Mouse (Mus musculus): ENCODE data around the gene Eif3i.
"Not testable (repeated sequence)": the region's sequence is repeated elsewhere in the genome, so short reads cannot be mapped to it uniquely, and the experiment has no call there.

Gene Eif3i

DNA sequence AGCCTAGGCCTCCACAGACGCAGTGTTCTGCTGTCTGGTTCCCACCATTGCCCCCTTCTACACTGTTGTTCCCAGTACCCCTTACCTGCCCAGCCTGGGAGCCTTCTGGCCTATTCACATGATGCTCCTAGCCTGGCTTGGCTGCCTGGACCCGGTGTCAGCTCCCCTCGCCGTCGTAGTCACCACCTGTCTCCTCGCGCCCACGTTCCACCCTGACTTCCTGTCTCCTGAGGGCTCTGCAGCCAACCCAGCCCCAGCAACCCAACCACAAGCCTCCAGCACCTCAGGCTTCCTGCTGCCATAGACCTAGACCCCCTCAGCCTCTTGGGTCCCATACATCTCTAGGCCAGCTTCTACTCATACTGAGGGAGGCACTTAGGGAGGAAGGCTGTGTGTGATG, 27.0 kb downstream of the Eif3i start, which contains the start of gene Lck:
TSS of gene Lck (minus strand) at position 212 of the 400 bp plus-strand sequence.
- no peak for DNase-seq (ENCODE audit: low spot score)

DNA sequence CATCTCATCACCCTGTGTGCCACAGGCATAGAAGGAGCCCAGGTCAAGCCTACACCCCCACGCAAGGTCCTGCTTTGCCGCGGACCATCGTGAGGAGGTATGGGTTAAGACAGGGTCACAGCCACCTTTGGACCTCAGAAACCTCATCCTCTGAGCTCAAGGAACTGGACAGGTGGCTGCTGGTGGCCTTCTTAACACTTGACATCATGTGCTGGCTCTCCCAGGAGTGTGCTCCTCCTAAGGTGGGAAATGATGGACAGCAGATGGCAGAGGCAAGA, 27.4 kb downstream of the Eif3i start:
- DNase-seq (ENCODE audit: low spot score): no peak

DNA sequence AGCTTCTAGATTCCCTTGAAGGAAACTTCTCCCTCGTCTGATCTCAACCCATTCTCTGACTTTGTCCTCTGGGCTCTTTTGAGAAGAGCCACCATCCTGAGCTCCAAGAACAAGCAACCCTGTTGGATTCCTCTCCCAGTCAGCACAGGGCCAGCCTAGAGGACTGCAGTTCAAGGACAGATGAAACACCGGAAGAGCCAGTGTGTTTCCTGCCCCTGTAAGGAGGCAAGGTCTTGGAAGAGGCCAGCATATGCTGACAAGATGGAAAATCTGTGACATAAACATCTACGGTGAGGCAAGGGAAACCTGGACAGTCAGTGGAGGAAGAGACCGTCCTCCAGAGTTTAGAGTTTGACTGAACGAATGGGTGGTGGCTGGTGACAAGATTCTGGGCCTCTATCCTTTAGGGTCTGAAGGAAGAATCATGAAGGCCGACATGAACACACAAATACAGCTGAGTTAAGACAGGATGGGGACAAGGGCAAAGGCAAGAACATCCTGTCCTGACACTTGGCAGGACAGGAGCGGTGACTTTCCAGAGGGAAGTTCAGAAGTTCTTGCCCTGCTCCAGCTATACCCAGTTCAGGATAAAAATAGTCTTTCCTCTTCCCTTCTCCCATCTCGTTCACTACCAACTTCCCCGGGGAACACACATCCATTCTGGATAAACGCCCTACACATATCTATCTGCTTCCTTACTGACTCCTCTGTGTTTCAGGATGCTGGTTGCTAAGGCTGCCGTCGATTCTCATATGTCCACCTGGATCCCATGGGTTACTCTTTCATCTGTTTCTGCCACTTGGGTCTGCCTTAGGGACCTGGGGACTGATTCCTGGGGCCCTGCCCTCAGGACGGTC, 28.0 kb downstream of the Eif3i start:
- DNase-seq (ENCODE audit: low spot score): no peak

DNA sequence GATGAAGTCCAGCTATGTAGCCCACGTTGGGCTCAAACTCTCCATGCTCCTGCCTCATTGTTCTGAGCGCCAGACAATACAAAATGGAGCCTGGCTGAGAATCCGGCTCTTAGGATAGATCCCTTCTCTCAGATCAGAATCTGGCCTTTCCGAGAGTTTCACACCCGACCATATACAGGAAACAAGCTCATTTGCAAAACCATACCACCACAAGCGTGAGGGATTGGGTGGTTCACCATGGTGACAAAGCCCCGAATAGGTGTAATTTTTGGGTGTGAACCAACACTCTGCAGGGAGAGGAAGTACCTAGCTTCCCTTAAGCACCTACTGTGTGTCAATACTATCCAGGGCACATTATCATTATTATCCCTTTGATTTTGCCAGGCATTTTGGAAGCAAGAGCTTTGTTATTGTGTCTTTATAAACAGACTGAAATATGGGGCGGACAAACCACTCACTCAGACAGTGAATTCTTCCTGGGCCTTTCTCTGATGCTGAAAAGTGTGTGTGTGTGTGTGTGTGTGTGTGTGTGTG, 28.8 kb downstream of the Eif3i start:
- DNase-seq (ENCODE audit: low spot score): no peak

DNA sequence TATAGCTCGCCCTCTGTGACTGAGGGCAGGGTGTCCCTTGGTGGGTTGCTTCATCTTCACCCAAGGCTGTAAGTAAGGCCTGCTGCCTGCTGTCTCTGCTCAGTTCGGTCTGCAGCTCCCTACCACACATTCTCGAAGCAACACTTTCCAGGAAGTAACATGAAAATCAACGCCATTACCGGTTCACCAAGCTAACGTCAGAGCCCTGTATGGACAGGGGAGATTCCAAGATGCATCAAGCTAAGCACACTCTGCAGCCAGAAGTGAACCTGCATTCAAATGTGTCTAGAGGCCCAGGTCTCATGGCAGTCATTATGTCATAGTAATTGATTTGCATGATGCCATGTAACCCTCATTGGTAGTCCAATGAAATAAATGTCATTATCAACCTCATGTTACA, 30.4 kb downstream of the Eif3i start:
- no peak for DNase-seq (ENCODE audit: low spot score)

DNA sequence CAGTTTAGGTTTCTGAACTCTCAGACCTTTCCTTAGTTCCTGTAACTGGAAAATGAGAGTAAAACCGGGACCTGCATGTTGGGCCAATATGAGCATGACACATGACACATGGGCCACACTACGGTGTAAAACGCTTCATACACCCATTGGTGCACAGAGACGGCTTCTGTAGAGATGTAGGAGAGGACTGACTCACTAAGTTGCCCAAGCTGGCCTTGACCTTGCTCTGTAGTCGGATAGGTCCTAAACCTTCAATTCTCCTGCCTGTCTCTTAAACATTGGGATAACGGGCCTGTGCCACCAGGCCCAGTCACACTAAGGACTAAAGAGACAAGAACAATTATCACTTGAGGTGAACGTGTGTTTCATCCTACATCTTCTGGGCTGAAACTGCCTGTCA, 32.1 kb downstream of the Eif3i start:
- DNase-seq (ENCODE audit: low spot score): no peak

DNA sequence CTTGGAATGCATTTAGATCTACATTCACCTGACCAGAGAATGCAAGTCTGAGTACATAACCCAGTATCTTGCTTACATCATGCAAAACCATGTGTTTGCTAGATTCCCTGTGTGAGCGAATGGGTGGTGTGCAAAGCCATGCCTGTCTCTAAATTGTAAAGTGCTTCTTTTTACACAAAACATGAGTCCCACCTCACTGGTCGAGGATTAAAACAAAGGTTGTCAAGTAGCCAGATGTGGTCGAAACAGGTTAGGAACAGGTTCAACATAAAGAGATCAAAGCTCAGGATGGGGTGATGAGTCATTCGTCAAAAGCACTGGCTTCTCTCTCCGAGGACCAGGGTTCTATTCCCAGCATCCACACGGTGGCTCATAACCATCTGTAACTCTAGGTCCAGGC, 35.3 kb downstream of the Eif3i start:
- DNase-seq (ENCODE audit: low spot score): no peak

DNA sequence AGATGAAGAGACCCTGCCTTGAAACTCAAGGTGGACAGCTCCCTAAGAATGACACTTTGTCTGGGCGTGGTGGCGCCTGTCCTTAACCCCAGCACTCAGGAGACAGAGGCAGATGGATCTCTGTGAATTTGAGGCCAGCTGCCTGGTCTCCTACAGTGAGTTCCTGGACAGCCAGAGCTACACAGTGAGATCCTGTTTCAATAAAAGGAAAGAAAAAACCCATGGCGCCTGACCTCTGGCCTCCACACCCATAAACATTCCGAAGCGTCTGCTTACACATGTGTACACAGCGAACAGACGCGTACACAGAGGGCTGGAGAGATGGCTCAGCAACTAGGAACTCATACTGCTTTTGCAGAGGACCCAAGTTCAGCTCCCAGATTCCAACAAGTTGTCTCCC, 36.7 kb downstream of the Eif3i start:
- no peak for DNase-seq (ENCODE audit: low spot score)

DNA sequence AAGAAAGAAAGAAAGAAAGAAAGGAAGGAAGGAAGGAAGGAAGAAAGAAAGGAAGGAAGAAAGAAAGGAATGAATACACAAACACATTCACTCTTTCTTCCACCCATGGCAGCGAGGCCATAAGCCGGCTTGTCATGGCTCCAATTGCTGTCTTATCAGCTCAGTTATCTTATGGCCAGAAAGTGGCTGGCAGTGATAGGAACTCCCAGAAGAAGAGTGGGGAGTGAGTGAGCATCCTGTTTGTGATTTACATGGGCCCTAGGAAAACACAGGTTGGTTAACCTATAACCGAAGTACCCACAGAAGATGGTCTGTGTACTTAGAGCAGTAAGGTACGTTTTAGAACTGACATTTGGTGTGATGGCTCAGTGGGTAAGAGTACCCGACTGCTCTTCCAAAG, 39.3 kb downstream of the Eif3i start:
- DNase-seq (ENCODE audit: low spot score): no peak

DNA sequence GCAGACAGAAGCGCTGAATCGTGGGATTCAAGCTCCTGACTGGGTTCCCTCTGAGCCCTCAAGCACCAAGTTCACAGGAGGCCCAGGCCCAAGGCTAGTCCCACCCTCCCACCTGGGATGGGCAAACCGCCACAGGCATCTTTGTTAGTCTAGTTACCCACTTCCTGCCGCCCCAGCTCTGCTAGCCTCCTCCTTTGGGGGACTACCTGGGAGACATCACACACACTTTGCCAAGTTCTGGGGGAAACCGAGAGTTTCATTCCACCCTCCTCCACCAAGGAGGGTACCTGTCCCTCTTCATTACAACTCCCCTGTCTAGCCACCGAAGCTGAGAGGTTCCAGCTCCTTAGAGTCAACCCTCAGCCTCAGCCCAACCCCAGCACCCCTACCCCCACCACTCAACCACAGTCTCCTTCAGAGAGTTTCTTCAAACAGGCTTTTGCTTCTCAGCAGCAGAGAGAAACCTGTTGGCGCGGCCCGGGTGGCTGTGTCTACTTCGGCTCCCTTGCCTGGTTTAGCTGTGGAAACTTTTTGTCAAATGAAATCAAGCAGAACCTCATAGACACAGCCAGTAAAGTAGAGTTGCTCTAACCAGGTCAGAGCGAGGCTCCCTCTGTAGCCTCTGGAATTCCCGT, 42.0 kb downstream of the Eif3i start:
- DNase-seq (ENCODE audit: low spot score): no peak

DNA sequence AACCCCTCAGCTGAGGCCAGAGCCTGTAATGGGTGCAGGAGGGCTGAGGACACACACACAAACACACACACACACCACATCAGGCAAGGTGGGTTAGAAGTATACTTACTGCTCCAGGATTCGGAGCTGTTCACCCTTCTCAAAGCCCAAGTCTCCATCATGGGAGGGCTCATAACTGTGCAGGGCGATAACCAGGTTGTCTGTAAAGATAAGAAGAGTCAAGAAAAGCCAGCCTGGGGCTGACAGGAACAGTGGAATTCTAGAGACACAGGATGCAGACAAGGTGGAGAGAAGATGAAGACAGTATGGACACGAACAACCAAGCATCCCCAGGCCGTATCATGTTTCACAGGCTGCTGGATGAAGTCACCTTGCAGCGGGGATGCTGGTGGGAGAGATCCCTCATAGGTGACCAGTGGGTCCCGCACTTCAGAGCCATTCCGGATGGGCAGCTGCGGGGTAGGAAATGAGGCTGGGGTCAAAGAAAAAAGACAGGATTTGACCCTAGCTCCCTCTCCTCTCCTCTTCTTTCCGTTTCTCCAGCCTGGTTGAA, 43.1 kb downstream of the Eif3i start:
- no peak for DNase-seq (ENCODE audit: low spot score)

DNA sequence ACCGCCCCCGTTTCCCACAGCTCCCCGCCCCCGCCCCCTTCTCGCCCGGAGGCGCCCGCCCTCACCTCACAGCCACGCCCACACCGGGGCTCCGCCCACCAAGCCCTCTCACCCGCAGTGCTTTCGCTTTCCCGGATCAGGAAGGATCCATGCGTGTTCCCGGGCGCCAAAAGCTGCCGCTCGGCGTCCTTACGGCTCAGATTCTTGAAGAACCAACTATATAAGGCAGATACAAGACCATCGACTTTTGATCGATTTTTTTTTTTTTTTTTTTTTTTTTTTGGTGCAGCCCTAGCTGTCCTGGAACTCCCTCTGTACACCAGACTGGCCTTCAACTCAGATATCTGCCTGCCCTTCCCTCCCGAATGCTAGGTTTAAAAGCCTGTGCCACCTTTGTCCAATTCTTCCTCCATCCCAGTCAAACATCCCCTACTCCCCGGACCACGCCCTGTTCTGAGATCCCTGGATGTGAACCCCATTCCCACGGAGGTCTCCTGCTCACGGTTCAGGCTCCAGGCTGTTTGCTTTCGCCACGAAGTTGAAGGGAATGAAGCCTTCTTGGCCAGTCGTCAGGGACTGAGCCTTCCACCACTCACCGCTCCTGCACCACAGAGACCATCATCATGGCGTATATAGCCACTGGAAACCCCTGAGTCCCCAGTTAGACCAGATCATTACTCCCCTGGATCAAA, 43.8 kb downstream of the Eif3i start:
- DNase-seq (ENCODE audit: low spot score): peak; percentile 84

DNA sequence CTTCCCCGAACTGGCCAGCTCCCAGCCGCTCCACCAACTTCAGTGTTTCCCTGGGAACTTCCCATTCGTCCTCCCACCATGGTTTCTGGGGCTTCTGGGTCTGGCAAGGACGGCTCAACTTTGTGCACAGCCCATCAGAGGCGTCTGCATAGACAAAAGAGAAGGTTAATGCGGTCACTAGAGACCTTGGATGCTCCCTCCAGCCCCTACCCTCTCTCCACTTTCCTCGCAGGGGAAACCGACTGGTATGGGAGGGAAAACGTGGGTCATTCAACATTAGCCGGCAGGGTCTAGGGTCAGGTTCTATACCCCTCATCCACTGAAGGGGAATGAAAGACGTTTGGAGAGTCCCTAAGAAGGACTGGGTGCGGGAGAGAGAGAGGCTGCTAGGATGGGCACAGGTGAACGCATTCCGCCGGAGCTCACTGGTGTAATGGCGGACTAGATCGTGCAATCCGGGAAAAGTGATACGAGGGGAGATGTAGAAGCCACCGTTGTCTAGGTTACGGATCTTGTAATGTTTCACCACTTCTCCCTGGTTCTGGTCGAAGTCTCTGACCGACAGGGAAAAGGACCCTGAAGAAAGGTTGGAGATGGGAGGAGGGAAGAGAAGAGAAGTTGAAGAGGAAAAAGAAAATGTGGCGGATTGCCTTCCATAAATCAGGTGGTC, 44.5 kb downstream of the Eif3i start:
- DNase-seq (ENCODE audit: low spot score): peak; percentile 33

DNA sequence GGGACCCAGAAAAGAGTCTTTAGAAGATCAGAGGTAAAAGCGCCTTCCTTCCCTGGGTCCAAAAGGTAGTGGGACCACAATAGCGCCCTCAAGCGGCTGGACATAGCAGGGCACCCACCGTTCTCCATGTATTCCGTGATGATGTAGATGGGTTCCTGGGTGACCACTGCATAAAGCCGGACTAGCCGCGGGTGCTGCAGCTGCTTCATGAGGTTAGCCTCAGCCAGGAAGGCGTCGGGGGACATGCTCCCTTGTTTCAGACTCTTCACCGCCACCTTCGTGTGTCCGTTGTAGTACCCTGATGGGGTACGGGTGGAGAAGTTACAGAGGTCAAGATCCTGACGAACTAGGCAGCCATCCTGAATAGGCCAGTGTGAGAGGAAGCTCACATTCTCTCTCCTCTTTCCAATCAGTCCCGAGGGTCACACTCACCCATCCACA, 45.0 kb downstream of the Eif3i start:
- peak; percentile 70 for DNase-seq (ENCODE audit: low spot score)

DNA sequence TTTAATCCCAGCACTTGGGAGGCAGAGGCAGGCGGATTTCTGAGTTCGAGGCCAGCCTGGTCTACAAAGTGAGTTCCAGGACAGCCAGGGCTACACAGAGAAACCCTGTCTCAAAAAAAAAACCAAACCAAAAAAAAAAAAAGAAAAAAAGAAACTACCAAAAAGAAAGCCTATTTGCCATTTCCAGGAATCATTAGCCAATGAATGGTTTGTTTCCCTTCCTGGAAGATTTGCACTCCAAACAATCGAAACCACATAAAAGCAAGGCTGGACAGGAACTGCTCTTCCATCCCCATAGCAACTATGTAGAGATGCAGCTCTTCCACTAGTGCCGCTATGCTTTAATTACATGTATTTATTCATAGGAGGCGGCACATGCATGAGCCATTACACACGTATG, 45.9 kb downstream of the Eif3i start:
- not testable (repeated sequence) for DNase-seq (ENCODE audit: low spot score)

DNA sequence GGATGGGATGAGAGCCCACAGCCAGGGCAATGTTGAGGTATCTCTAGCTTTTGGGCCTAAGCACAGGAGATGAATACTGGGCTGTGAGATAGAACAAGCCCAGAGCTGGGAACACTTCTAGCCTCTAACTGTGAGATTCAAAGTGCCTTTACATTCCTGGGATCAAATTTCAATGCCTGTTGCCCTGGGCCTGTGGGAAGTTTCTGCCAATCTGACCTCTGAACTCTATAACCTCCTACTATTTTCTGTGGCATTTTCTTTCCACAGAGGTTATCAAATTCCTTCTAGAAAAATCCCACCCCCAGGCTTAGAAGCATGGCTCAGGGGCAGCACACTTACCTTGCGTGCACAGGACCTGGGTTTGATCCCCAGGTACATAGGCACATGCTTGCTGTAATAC, 50.2 kb downstream of the Eif3i start:
- DNase-seq (ENCODE audit: low spot score): no peak

DNA sequence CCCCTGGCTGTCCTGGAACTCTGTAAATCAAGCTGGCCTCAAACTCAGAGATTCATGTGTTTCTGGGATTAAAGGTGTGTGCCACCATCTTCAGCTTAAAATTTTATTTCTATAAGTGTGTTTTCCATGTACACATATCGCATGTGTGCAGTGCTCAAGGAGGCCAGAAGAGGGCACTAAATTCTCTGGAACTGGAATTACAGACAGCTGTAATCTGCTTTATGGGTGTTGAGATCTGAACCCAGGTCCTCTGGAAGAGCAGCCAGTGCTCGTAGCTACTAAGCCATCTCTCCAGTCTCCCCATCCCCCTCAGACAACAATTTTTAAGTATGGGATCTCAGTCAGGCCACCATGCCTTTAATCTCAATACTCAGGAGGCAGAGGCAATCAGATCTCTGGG, 51.1 kb downstream of the Eif3i start:
- no peak for DNase-seq (ENCODE audit: low spot score)

DNA sequence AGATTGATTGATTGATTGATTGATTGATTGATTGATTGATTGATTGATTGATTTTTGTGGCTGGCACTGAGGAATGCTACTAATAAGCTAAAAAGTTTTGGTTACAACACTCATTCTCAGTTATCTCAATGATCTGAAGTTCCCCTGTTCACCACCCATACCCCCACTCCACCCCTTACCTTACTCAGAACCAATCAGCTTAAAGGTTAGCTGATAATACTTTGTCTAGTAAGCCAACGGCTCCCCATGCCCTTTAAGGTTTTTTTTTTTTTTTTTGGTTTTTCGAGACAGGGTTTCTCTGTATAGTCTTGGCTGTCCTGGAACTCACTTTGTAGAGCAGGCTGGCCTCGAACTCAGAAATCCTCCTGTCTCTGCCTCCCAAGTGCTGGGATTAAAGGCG, 52.8 kb downstream of the Eif3i start:
- DNase-seq (ENCODE audit: low spot score): not testable (repeated sequence)

DNA sequence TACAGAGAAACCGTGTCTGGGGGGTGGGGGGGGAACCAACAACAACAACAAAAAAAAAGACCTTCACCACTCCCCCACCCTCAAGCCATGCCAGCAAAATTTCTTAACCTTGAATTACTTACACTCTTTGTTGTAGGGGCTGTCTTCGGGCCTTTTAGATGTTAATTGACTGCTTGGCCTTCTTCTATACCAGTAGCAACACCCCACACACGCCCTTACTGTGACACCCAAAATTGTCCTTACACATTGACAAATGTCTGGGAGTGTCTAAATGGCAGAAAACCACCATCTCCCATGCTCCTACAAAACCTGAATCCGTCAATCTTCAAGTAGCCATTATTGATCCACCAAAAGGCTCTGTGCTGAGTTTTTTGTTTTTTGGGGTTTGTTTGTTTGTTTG, 56.3 kb downstream of the Eif3i start:
- no peak for DNase-seq (ENCODE audit: low spot score)

DNA sequence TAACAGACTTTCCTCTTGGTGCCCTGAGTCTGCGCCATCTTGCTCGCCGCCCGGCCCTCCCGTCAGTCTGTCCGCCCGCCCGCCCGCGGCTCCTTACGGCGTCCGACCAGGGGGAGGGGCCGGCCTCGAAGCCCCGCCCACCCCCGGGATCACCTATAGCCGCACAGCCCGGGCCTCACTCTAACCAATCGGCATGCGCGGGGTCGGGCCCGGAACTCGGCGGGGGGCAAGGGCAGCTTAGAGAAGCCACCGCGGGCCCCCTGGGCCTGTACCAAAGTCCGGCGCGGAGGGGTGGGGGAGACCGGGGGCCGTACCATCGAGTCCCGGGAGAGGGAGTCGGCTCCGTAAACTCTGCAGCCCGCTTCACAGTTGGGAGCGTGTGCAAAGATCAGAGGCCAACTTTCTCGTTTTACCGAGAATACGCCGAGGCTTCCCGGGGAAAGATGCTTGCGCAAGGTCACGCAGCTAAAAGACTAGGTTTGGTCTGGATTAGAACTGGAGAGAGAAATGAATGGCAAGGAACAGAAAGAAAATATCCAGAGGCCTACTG, 57.8 kb downstream of the Eif3i start, which contains the start of gene Hdac1:
TSS of gene Hdac1 (minus strand) at position 122 of the 550 bp plus-strand sequence.
- DNase-seq (ENCODE audit: low spot score): peak; percentile 97

Data from layer of hippocampus, adult 11-12 months (tissue).